Mouse (Mus musculus) urinary bladder, postnatal 36 days (tissue): ENCODE measurements around the gene Rec8.
A peak's percentile ranks its signal among the peaks of the same experiment; 100 is the strongest.

Experiments used
- DNase-seq, 2 experiments: peaks; one replicate each; pipeline ENCODE4 v3.0.0; 2022; ENCODE audit warnings: low spot score in 2 of 2, mixed read lengths in 1 of 2

Gene Rec8

DNA sequence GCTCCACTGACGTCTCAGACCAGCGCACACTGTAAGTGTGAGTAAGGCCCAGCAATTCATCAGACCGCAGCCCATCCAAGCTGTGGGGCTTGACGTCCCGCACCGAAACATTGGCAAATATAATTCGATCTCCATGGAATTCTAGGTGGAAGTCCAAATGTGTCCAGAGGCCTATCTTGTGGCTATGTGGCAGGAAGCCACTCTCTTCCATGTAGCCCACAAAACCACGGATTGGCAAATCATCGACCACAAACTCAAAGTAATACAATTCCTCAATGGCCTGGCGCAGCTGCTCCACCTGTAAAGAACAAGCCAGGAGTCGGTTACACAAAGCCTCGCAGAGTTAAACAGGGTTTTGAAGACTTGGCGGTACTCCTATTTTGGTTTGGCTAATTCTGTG is 23.5 kb downstream of the Rec8 start:
- no peak for DNase-seq

- DNase-seq, result no peak
These were observed 24.8 kb downstream of the Rec8 start for GRCm38 (mm10) chr14:55642679-55643059.

DNA sequence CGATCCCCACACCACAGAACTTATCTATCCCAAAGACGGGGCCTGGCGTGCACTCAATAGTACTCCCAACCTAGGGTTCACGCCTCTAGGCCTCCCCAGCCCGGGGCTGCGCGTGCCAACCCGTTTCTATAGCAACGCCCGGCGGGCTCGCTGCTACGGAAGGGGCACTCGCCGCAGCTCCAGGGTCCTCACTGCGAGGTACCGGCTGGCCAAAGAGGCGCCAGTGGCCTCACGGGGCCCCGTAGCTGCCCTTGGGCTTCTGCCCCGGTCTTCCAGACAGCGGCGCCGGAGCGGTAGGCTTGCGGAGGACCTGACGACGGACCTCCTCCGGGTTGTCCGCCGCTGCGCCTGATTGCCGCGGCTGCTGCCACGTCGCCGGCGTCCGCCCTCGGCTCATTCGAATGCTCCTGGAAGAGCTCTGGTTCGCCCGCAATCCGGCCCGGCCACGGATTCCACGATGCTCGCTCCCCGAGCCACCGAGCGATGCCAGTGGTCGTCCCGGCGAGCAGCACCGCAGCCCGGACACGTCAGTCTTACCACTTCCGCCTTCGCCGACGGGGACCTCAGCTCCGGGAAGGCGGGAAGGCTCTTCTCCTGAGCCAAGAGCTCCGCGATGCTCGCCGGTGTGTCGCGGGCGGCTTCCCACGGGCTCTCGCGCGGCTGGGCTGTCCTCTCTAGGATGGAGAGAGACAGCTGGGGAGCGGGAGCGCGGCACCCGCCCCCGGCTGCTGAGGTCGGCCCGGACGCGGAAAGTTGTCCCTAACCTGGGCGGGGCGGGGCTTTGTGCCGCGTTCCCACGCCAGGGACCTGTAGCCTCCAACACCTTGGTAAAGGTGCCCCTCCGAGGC is 25.4 kb downstream of the Rec8 start, which contains the start of gene Tm9sf1:
Gene Tm9sf1, minus strand, starts transcription at position 747 of the 848 bp plus-strand sequence.
- DNase-seq, result peak; percentile 86 to 91

GRCm38 (mm10) chr14:55644261-55644888 is 26.5 kb downstream of the Rec8 start:
- peak in 1 of 2 experiments; percentile 8 for DNase-seq

- DNase-seq, result no peak
These were observed 32.0 kb downstream of the Rec8 start, which contains the start of gene Tssk4 for GRCm38 (mm10) chr14:55649884-55650283. Gene Tssk4 (plus strand): TSS chr14:55650184.

DNA sequence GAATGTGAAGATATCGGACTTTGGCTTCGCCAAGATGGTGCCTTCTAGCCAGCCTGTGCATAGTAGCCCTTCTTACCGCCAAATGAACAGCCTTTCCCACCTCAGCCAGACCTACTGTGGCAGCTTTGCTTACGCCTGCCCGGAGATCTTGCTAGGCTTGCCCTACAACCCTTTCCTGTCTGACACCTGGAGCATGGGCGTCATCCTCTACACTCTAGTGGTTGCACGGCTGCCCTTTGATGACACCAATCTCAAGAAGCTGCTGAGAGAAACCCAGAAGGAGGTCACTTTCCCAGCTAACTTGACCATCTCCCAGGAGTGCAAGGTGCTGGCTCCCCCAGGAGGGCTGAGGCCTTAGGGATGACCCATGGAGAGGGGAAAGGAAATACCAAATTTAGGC is 33.7 kb downstream of the Rec8 start:
- no peak for DNase-seq

DNA sequence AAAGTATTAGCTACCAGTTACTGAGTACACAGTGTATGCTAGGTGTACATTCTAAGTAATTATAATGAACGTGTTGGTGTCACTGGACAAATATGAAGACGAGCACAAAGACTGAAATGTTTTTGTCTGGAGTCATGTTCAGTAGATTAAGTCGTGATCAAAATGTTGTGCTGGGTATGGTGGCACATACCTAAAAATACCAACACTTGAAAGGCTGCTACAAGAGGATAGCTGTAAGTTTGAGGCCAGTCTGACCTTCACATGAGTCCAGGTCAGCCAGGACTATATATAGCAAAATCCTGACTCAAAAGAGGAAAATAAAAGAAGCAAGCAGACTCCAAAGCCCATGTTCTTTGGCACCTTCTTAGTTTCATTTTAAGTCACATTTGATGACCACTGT is 39.1 kb downstream of the Rec8 start:
- DNase-seq, result no peak

DNA sequence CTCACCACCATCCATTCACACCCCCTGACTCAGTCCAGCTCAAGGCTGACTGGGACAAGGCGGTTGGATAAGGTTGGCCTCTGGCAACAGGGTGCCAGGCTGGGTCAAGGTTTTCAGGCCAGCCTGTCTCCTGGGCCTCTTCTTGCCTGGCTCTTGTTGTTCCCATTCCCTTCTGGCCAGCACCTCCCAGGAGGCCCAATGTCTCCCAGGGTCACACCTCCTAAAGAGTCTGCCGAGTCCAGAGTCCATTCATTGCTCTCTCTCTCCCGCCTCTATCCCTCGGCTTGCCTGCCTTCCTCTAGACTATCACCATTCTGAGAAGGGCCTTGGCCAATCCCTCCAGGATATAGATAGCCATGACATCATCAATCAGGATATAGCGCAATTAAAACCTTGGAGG is 40.2 kb downstream of the Rec8 start:
- no peak for DNase-seq

DNA sequence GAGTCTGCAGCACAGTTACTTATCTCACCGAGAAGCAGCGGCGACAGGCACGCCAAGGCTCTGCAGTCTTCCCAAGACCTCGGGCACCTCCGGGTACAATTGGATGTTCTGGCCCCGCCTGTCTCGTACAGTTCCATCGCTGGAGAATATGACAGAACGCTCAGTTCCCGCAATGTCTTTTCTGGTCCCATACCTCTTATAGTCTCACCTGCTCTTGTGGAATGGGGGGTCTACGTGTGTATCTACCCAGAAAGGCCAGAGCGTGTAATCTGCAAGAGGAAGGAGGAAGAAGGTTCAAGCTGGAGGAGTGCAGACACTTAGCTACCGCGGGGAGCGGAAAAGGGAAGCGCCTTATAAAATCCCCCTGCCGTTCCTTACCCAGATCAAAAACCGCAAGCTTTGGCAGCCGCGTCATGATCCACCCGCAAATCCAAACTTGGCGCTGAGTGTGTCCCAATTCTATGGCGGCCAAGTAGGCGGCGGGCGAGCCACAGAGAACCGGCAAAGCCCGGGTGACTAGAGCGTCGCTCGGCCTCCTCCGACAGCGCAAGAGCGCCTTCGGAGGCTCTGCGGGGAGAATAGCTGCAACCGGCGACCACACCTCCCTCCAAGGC is 42.2 kb downstream of the Rec8 start, which contains the start of gene Mdp1:
Gene Mdp1, minus strand, starts transcription at position 549 of the 614 bp plus-strand sequence.
- peak; percentile 64 to 78 for DNase-seq

DNA sequence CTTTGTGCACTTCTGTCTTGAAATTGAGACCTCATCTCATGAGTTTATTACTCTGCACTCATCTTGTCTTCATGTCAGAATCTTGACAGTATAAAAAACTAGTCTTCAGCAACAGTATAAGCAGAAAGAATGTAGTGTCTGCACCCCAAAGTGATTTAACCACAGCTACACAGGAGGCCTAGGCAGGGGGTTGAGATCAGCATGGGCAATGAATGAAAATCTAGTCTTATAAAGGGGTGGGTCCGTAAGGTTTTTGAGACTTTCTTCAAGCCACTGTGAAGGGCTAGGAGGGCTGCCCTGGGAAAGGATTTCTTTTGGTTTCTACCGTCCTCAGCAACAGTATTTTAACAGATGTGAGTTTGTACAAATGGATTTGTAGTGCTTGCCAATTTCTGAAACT is 42.8 kb downstream of the Rec8 start:
- no peak for DNase-seq

DNA sequence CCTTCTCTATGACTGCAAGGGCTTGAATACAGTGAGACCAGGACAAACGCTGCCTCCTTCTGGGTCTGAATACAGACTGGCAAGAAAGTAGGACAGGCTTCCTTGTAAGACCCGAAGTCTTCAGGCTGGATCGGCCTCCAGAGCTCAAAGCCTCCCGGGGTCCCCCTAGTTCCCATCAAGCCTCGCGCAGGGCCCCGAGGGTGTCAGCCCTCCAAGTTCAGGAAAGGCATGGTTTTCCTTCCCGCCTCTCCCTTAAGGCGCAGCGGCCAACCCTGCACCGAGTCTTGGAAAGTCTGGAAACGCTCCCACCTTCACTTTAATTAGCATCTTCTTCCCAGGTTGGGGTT is 53.6 kb downstream of the Rec8 start:
- no peak for DNase-seq

DNA sequence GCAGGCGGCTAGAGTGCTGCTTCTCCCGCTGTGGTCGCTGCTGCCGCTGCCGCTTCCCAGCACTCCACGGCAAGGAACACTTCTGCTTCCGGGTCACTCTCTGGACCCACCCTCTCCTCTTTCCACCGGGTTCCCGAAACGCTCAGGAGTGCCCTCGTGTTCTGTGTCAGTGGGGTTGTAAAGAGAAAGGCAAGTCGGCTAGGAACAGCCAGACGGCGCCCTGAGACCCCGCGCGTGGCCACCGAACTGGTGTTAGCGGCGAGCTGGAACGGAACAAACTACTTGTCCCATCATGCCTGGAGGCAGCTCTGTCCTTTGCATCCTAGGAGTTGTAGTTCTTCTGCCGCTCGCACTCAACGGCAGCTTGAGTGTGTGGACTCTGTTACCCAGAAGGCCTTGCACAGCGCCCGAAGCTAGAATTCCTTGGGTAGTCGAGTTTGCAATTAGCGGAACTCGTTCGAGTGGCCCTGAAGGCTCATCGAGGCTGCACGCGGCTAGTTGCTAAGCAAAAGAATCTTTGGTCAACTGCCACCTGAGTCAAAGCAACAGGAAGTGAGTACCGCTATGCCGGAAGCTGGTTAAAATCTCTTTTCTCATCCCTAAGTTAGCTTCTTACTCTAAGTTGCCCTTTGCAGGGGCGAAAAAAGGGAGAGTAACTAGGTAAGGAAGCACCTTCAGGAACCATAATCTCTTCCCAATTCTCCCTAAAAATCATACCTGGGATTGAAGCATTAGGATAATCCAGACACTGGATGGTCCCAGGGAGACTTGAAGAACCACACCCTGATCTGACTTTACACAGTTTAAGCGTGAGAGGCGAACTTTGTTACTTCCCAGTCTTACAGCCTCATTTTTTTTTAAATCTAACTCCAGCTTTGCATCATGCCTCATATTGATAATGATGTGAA is 54.2 kb downstream of the Rec8 start, which contains the start of the genes Gmpr2 and Nedd8:
Gene Gmpr2, plus strand, starts transcription at position 109 of the 908 bp plus-strand sequence.
Gene Nedd8, minus strand, starts transcription at position 292 of the 908 bp plus-strand sequence.
- DNase-seq, result peak; percentile 87 to 90

DNA sequence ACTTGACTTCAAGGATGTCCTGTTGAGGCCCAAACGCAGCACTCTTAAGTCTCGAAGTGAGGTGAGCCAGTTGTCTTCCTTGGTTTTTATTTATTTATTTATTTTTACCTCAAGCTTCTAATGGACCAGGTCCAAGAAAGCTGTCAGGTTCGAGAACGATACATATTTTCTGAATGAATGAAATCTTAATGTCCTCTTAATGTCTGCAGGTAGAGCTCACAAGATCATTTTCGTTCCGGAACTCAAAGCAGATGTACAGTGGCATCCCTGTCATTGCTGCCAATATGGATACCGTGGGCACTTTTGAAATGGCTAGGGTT is 54.9 kb downstream of the Rec8 start:
- DNase-seq, result no peak
